Mouse (Mus musculus) liver, adult 2 months (tissue): ENCODE measurements around the gene Plcg1.

Experiments
- CTCF ChIP-seq: fragments of 200-500 bp; IDR thresholded peaks from 2 replicates; pipeline ENCODE4 v1.5.1; 2011; ENCODE audit warnings: low read depth, low read length, control low read depth
- POLR2A ChIP-seq: fragments of 200-500 bp; IDR thresholded peaks from 2 replicates; pipeline ENCODE4 v1.6.1; 2011; ENCODE audit warnings: low read length, control low read depth; ENCODE audit not compliant: insufficient read depth; ENCODE audit errors: extremely low read depth

DNA sequence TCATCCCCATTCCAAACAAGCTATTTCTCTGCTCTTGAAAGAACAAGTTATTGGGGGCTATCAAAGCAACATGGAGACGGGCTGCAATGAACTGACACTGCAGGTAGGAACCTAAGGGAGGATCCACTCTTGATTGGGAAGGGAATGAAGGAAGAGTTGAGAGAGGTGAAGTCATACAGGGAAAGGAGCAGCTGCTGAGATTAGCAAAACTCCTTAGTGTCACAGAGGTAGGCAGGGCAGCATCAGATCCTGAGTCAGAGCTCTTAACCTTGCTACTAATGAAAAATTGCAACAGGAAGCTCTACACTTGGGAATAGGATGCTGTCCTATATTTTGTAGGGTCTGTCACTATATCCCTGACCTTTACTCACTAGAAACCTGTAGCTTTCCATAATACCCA, 69.9 kb downstream of the Plcg1 start:
- no peak for TF ChIP-seq POLR2A
- TF ChIP-seq CTCF = no peak
